Mouse (Mus musculus): ENCODE data around the gene Man1a2. TPM values are rescaled to one million over a fixed set of nuclear protein-coding genes. Genes with fewer than 3 reads are reported as not detected.

The Man1a2 gene
- polyA plus RNA-seq, 1 experiment, result 4.4 TPM

DNA sequence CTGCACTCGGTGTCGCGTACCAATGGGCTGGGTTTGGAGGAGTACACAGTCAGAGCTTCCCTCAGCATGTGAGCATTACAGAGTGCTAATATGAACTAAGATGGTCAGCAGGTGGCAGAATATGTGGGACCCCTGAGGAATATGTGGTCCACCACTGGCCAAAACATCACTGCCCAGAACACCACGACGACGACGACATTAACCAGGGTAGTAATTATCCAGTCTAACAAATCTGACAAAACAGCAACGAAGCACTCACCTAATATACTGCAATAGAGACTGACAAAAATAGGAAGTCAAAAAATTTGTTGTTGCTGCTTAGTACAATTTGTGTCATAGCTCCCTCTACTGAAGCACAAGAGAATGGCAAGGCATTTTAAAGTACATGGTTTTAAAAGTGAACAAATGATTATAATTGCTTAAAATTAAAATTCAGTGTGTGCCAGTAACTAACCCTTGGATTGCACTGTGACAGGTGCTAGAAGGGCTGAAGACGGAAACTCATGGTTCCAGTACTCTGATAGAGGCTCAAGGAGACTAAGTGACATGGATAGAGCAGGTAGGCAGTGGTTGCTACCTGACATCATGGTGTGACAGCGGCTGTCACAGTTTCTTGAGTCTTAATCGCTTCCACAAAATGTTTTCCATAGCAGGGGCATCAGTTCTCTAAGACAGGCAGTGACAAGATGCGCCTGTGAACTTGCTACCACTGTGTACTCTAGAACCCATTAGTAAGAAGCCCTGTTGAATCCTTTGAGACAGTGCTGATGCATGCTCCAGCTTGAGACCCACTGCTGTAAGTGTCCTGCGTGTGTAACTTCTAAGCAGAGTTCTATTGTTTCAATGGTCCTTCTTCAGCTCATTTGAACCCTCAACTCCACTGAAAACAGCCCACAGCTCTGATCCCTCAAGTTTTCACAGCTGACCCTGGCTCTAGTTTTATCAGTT, 116.6 kb downstream of the Man1a2 start:
- 80% methylated on average over 13 of the region's 13 CpGs for WGBS
- TF ChIP-seq CTCF (IDR thresholded peaks at IDR 0.05; ENCODE audit: extremely low read depth, insufficient read depth, insufficient read length, insufficient replicate concordance) (no peak), POLR2A (IDR thresholded peaks at IDR 0.05; ENCODE audit: low read depth, low read length) (no peak)
- no peak for DNase-seq (ENCODE audit: low read depth in 1 of 2, low spot score in 2 of 2)
- no peaks in the 10 kb centered on the region for H3K27me3 ChIP-seq (ENCODE audit: control insufficient read depth, insufficient read depth, low read length)
- H3K4me3 ChIP-seq (ENCODE audit: extremely low read depth, insufficient read depth, insufficient read length), result no peak overlapping the region
- peaks cover 6% of the 10 kb centered on the region for H3K36me3 ChIP-seq (ENCODE audit: control insufficient read depth, insufficient read depth, low read length)
- no peak overlapping the region for H3K27ac ChIP-seq (ENCODE audit: insufficient read depth, low read length)
- H3K4me1 ChIP-seq (ENCODE audit: control insufficient read depth, insufficient read depth, insufficient read length), result no peaks in the 10 kb centered on the region

DNA sequence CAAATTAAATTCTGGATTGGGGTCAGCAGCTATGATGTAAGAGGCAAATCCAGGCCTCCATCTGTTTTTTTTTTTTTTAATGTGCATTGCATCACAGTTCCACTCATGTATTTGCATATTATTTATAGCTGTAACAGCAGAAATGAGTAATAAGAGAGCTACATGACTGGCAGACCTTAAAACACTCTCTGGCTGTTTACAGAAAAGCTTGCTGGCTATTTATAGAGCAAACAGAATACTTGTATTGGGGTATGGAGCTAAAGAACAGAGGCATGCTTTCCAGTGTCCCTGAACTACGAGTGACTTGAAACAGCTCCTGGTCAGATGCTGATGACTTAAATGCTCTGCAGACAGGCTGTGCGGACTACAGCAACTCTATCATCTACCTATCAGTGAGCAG, 121.7 kb downstream of the Man1a2 start:
- Histone ChIP-seq H3K27ac (ENCODE audit: insufficient read depth, low read length) (no peak overlapping the region), H3K4me1 (ENCODE audit: control insufficient read depth, insufficient read depth, insufficient read length) (peaks cover 6% of the 10 kb centered on the region; the same call in 1 of the 2 replicates), H3K4me3 (ENCODE audit: extremely low read depth, insufficient read depth, insufficient read length) (no peak overlapping the region), H3K36me3 (ENCODE audit: control insufficient read depth, insufficient read depth, low read length) (peaks cover 1% of the 10 kb centered on the region), H3K27me3 (ENCODE audit: control insufficient read depth, insufficient read depth, low read length) (no peaks in the 10 kb centered on the region)
- DNase-seq (ENCODE audit: low read depth in 1 of 2, low spot score in 2 of 2), result no peak
- WGBS, result 85% methylated on average over 2 of the region's 2 CpGs
- no peak for TF ChIP-seq CTCF (IDR thresholded peaks at IDR 0.05; ENCODE audit: extremely low read depth, insufficient read depth, insufficient read length, insufficient replicate concordance)
- no peak for TF ChIP-seq POLR2A (IDR thresholded peaks at IDR 0.05; ENCODE audit: low read depth, low read length)

DNA sequence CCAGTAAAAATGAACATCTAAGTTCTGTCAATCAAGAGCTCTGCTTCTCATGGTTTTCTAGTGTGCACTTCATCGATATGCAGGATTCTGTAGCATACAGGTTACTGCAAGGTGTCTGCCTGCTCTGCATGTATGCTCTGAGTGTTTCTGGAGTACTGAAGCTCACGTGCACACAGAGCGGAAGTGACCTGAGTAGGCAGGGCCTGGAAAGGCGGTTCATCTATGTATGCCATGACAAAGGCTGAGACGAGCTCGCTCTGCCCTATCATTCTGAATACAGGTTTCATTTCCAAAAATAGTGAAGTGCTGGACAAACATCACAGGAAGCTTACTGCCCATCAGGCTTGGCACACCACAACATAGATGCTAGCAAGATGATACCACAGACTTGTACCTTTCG, 122.8 kb downstream of the Man1a2 start:
- Histone ChIP-seq H3K4me1 (ENCODE audit: control insufficient read depth, insufficient read depth, insufficient read length) (peaks cover 6% of the 10 kb centered on the region; the same call in 1 of the 2 replicates), H3K27ac (ENCODE audit: insufficient read depth, low read length) (peak overlapping the region; percentile 77), H3K27me3 (ENCODE audit: control insufficient read depth, insufficient read depth, low read length) (no peaks in the 10 kb centered on the region), H3K4me3 (ENCODE audit: extremely low read depth, insufficient read depth, insufficient read length) (no peak overlapping the region), H3K36me3 (ENCODE audit: control insufficient read depth, insufficient read depth, low read length) (peaks cover 1% of the 10 kb centered on the region)
- TF ChIP-seq POLR2A (IDR thresholded peaks at IDR 0.05; ENCODE audit: low read depth, low read length) (0 out of 2 replicates have a peak, but pooled peaks have one; percentile 5), CTCF (IDR thresholded peaks at IDR 0.05; ENCODE audit: extremely low read depth, insufficient read depth, insufficient read length, insufficient replicate concordance) (no peak)
- WGBS, result 74% methylated on average over 7 of the region's 7 CpGs
- no peak for DNase-seq (ENCODE audit: low read depth in 1 of 2, low spot score in 2 of 2)

DNA sequence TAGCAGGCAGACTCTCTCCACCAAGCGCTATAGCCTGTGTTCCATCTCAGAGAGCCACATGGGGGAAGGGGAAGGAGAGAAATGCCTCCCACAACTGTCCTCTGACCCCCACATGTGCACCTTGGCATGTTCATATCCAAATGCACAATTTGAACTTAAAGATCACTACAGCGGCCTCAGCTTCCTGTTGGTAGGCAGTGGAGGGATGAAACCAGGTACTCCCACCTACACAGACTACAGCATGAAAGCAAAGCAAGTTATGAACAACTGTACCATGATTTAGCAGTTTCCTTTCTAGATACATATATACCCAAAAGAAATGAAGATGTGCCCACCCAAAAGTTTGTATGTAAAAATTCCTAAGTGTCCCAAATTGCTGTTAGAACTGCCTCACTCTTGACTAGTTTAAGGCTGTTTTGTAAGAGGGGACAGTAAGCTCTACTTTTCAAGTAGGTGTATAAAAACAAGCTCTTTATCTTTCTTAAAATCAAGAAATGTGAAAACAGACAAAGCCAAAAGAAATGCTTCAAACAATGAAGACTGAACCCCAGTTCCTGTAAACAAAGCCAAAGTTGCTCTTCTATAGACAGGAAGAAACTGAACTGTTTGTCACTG, 123.6 kb downstream of the Man1a2 start:
- Histone ChIP-seq H3K27ac (ENCODE audit: insufficient read depth, low read length) (peak overlapping the region; percentile 73), H3K4me1 (ENCODE audit: control insufficient read depth, insufficient read depth, insufficient read length) (peaks cover 6% of the 10 kb centered on the region; the same call in 1 of the 2 replicates), H3K27me3 (ENCODE audit: control insufficient read depth, insufficient read depth, low read length) (no peaks in the 10 kb centered on the region), H3K36me3 (ENCODE audit: control insufficient read depth, insufficient read depth, low read length) (peaks cover 1% of the 10 kb centered on the region; the same call in 1 of the 2 replicates), H3K4me3 (ENCODE audit: extremely low read depth, insufficient read depth, insufficient read length) (no peak overlapping the region)
- WGBS, result 85% methylated on average over 2 of the region's 2 CpGs
- no peak for DNase-seq (ENCODE audit: low read depth in 1 of 2, low spot score in 2 of 2)
- TF ChIP-seq POLR2A (IDR thresholded peaks at IDR 0.05; ENCODE audit: low read depth, low read length) (no peak), CTCF (IDR thresholded peaks at IDR 0.05; ENCODE audit: extremely low read depth, insufficient read depth, insufficient read length, insufficient replicate concordance) (no peak)

DNA sequence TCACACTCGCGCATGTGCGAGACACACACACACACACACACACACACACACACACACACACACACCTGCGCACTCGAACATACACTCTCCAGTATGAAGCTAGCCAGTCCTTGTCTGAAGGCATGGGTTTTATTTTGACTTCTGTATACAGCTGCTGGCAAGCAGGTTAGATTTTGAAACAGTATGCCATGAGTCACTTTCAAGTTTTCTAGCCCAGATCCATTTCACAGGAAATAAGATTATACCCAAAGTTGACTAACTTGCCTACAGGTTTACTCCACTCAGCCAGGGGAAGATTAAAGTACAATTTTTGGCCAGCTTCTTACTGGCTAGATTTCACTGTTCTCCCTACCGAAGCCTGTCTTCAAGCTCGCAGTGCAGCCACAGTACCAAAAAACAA, 125.9 kb downstream of the Man1a2 start:
- no peaks in the 10 kb centered on the region for H3K27me3 ChIP-seq (ENCODE audit: control insufficient read depth, insufficient read depth, low read length)
- H3K4me3 ChIP-seq (ENCODE audit: extremely low read depth, insufficient read depth, insufficient read length), result no peak overlapping the region
- peak overlapping the region; percentile 46 for H3K27ac ChIP-seq (ENCODE audit: insufficient read depth, low read length)
- TF ChIP-seq CTCF (IDR thresholded peaks at IDR 0.05; ENCODE audit: extremely low read depth, insufficient read depth, insufficient read length, insufficient replicate concordance), result no peak
- no peak for TF ChIP-seq POLR2A (IDR thresholded peaks at IDR 0.05; ENCODE audit: low read depth, low read length)
- no peaks in the 10 kb centered on the region for H3K36me3 ChIP-seq (ENCODE audit: control insufficient read depth, insufficient read depth, low read length)
- DNase-seq (ENCODE audit: low read depth in 1 of 2, low spot score in 2 of 2), result no peak
- WGBS, result 95% methylated on average over 7 of the region's 7 CpGs
- H3K4me1 ChIP-seq (ENCODE audit: control insufficient read depth, insufficient read depth, insufficient read length), result peaks cover 6% of the 10 kb centered on the region; the same call in 1 of the 2 replicates

DNA sequence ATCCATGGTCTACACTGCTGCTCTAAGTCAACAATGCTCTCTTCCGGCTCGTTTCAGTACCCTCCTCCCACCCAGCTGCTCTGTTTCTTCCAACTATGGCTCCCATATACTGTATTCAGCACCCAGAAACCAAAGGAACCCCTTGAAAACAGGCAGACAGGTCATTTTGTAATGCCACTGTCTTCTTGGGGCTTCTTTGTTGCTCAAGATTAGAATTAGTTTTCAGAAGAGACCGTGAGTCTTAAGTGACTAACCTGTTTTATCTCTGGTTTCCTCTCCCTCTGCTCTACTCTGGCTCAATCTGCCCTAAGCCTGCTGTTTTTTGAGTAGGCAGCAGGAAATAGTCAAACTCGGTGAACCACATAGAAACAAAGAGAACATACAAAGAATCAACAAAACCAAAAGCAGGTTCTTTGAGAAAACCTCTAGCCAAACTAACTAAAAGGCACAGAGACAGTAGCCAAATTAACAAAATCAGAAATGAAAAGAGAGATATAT, 127.0 kb downstream of the Man1a2 start:
- H3K4me1 ChIP-seq (ENCODE audit: control insufficient read depth, insufficient read depth, insufficient read length), result peaks cover 6% of the 10 kb centered on the region; the same call in 1 of the 2 replicates
- WGBS, result 52% methylated on average over 4 of the region's 4 CpGs
- H3K27ac ChIP-seq (ENCODE audit: insufficient read depth, low read length), result peak overlapping the region; percentile 87
- no peaks in the 10 kb centered on the region for H3K36me3 ChIP-seq (ENCODE audit: control insufficient read depth, insufficient read depth, low read length)
- H3K4me3 ChIP-seq (ENCODE audit: extremely low read depth, insufficient read depth, insufficient read length), result no peak overlapping the region
- TF ChIP-seq CTCF (IDR thresholded peaks at IDR 0.05; ENCODE audit: extremely low read depth, insufficient read depth, insufficient read length, insufficient replicate concordance) (no peak), POLR2A (IDR thresholded peaks at IDR 0.05; ENCODE audit: low read depth, low read length) (no peak)
- H3K27me3 ChIP-seq (ENCODE audit: control insufficient read depth, insufficient read depth, low read length), result no peaks in the 10 kb centered on the region
- peak in 1 of 2 experiments; percentile 42 for DNase-seq (ENCODE audit: low read depth in 1 of 2, low spot score in 2 of 2)
